Mouse (Mus musculus) ES-CJ7 (cell line): Measurements from ENCODE around the gene Rnf224.

Experiments
- DNase-seq: peaks from one replicate; pipeline ENCODE4 v3.0.0; 2011; ENCODE audit warnings: low read depth, low spot score

Gene Rnf224

DNA sequence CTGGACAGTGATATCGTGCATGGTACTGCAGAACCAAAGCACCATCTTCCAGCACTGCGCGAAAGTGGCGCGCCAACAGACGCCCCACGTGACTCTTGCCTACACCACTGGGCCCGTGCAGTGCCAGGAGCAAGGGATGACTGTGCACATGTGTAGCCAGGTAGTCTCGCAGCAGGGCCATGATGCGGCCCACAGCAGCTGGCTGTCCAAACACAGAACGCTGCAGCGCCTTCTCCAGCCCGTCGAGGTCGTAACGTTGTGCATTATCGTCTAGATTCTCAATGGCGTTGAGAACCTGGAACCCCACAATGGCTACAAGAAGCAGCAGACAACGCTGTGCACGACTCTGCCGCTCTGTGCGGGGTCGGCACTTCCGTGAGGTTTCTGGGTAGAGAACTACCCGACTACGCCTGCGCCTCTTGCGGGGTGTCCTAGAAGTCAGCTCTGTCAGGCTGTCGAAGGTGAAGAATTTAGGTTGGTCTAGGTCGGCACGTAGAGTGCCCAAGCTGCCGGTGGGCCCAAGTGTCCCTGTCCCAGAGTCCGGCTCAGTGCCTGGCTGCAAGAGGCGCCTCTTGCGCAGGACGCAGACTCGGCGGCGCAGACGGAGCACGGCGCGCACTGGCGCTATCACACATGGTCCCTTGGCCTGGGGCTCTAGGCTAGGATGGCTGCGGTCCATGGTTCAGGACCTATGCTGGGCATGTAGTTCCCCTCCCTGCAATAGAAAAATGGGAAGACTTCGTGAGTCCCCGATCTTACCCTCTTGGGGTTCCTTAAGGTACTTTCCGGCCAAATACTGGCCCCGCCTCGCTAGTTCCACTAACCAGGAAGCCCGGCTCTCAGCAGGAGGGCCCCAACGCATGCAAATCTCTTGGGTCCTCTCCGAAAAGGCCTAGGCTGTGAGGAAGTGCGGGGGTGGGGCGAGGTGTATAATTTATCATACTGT is 41.1 kb downstream of the Rnf224 start:
- peak; percentile 51 for DNase-seq

DNA sequence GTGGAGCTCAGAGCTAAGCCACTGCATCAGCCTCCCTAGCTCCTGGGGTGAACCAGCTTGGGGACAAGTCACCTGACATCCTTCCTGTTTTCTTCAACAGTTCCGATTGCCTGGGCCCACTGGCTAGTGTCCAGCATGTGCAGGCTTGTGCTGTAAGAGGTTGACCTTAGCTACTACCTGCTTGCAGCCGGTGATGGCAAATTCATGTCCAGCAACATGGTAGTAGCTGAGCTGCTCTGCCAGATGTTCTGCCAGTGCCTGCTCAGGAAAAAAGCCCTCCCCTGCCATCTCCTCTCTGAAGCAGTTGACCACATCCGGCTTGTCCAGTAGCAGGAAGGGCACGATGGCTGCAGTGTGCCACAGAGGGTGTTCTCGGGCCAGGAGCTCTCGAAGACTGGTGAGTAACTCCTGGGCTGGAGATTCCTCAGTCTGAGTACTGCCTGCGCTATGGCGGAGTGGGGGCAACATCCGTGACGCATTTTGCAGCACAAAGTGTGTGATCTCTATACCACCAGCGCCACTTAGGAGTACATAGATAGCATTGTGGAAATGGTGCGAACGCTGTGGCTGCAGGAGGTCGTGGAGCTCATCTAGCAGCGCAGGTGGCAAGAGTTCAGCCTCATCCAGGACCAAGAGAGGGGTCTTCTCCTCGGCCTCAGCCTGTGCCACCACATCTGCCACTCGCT is 42.0 kb downstream of the Rnf224 start:
- no peak for DNase-seq

DNA sequence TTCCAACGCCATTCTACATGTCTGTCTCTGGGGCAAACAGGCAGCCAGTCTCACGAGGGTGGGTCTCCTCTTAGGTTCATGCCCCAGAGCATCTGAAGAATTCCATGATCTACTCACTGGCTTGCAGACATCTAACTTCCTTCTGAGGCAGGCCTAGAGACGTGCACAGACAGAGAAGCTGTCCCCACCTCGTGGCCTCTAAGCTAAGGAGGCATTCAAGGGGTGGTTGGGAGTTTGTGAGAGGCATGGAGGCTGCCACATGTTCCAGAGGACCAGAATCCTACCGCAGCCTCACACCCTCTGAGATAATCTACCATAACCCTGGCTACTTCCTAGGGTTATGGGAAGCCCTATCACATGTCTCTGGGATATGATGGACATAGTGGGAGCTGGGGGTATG is 42.6 kb downstream of the Rnf224 start:
- DNase-seq = no peak

DNA sequence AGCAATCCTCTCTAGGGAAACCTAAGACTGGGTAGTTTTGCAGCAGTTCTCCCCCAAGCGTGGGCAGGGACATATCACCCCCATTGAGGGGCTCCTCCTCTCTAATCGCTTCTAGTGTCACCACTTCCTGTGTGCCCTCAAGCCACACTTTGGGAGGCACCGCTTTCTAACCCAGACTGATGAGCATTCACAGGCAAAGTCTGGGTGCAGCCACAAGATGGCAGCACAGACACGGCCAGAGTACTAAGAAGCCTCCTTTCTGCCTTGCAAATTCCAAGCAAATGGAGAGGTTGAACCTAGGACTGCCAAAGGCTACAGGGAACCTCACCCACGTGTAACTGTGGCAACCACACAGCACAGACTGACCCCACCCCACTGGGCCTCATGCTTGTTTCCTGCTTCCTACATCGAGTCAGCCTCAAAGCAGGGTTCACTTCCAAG is 43.2 kb downstream of the Rnf224 start:
- DNase-seq = peak; percentile 96

DNA sequence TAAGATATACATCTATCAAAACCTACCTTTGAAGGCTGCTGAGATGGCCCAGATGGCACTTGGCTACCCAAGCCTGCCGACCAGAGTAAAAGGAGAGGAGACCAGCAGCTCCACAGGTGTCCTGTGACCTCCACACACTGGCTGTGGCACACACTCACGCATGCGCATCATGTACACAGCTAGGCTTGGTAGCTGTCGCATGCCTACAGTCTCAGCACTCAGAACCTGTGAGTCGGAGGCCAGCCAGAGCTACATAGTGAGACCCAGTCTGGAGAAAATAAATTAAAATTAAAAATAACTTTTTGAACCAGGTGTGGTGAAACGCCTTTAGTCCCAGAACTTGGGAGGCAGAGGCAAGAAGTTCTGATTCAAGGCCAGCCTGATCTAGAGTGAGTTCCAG is 48.7 kb downstream of the Rnf224 start:
- no peak for DNase-seq

DNA sequence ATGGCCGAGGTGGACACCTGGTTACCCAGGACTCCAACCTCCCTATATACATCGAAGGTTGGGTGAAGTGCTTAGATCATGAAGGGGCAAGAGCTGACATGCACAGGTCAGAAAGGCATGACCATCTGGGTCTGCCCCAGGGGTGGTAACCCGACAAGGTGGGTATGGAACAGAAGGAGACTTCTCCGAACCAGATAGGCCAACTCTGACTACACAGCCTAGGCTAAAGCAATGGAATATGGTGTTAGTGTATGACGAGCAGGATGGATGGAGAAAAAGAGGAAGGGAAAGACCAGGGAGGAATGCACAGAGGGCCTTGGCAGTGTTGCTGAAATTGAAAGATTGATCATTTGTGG is 50.0 kb downstream of the Rnf224 start:
- DNase-seq = no peak

DNA sequence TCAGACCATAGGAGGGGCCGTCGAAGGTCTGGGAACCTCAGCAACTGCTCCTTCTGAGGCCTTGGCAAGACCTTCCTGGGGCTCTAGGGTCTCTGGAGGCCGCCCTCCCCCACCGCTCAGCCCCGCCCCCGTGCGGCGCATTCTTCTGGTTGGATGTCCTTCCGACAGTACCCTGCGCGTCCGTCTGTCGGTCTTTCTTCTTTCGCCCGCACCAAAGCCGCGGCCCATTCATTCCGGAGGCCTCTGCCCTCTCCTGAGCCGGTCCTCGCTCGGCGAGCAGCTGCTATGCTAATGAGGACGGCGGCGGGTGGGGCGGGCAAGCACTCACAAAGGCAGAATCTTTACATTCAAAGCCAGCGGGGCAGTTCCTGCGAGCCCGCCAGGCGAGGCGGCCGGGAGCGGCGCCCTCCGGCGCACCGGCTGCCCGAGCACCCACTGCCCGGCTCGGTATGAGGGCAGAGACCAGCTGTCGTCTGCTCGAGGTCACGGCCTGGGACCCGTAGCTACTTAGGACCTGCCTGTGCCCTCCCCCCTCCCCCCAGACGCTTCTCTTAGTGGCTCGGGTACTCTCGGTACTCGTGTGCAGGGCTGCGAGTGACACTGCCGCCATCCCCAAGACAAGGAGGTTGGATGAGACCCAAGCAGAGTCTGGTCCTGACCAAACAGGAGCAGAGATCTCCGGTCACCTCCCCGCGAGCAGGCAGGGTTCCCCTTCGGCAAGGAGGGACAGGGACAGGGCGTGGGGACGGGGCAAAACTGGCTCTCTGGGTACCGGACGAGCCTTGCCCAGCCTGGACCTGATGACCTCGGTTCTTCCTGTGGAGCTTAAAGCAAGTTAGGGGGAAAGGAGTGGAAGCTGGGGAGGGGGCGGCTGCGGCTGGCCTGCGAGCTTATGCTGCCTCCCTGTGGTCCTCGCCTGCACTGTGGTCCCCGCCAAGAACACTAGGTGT is 50.7 kb downstream of the Rnf224 start:
- DNase-seq = peak; percentile 70

DNA sequence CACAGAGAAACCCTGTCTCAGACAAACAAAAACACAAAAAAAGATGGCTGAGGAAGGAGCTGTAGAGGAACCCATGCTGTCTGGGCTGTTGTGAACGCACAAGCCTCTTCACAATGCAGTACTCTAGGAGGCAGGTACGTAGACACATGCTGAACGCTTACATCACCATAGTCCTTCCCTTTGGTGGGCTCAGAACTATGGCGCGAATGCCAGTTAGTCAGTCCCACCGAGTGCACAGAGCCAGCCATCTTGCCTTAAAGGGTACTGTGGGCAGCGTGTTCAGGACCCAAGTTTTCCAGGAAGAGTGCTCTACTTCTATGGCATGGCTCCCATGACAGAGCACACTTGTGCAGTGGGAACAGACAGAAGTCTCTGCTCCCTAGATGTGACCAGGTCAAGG is 52.1 kb downstream of the Rnf224 start:
- DNase-seq = no peak
